Mouse (Mus musculus) liver, adult 10 weeks (tissue): ENCODE results near the gene Gm10282. TPM values are rescaled to one million over a fixed set of nuclear protein-coding genes. Genes with fewer than 3 reads are reported as not detected.

Experiments
- polyA plus RNA-seq: library from polyadenylated mRNA; stranded (reverse); fragments of 350-450 nt; fragmentation: Illumina TruSeq; extraction: RNeasy Lipid Tissue Mini Kit (QIAGEN cat#74804); gene quantifications from one replicate; pipeline ENCODE4 v1.2.3, GENCODE M21; 2014; ENCODE audit warnings: low read depth, low replicate concordance

Gm10282 gene
- polyA plus RNA-seq, result not detected

DNA sequence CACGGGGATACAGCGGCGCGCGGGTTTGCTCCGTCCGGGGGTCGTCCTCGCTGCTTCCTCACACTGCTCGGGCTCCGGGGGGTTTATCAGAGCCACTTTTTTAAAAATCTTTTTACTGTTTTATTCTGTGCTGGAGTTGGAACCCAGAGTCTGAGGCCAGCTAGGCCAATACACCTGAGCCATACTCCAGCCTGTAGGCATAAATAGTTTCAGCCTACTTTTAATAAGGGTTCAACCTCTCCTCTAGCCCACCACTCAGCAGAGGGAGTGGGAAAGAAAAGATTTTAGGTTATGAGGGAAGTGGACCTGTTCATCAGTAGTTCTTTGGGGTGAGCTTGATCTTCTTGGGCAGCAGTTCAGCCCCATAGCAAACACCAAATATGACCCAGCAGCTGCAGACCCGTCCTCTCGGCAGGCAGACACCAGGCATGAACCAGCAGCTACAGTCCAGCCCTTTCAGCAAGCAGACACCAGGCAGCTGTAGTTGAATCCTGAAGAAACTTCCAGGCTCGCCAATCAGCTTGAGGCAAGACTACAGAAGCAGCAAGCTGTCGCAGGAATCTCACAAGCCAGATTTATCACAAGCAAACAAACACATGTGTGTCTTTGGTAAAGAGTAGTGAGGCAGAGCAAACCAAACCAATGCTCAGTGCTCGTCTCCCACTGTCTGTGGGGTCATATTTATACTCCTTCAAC, at the start of gene Gm10282:
Gm10282 (minus strand) TSS at position 51 of the 696 bp plus-strand sequence.

GRCm38 (mm10) chr8:72318801-72319322, 13.8 kb upstream of the Gm10282 start, which contains the start of gene Klf2:
Gene Klf2 (plus strand): TSS chr8:72319033.

Other genes starting within 250 kb of the Gm10282 start
- not detected for gene Olfr373, start 222.1 kb downstream of the Gm10282 start, polyA plus RNA-seq
- gene Olfr374, start 198.2 kb downstream of the Gm10282 start, polyA plus RNA-seq, result not detected
- gene Tpm4, start 170.3 kb downstream of the Gm10282 start, polyA plus RNA-seq, result 41.8 TPM
- gene Rab8a, start 144.1 kb downstream of the Gm10282 start, polyA plus RNA-seq, result 48.6 TPM
- gene Hsh2d, start 115.6 kb downstream of the Gm10282 start, polyA plus RNA-seq, result not detected
- 2.5 TPM for gene Cib3, start 92.4 kb downstream of the Gm10282 start, polyA plus RNA-seq
- gene Gm11034, start 91.6 kb downstream of the Gm10282 start, polyA plus RNA-seq, result not detected
- 15.1 TPM for gene Fam32a, start 85.5 kb downstream of the Gm10282 start, polyA plus RNA-seq
- gene Ap1m1, start 65.2 kb downstream of the Gm10282 start, polyA plus RNA-seq, result 11.5 TPM
- gene Klf2, start 13.8 kb upstream of the Gm10282 start, polyA plus RNA-seq, result 2.3 TPM
- gene Eps15l1, start 116.2 kb upstream of the Gm10282 start, polyA plus RNA-seq, result 11.4 TPM
- 2.2 TPM for gene Calr3, start 138.6 kb upstream of the Gm10282 start, polyA plus RNA-seq
- gene 1700030K09Rik, start 138.6 kb upstream of the Gm10282 start, polyA plus RNA-seq, result 0.26 TPM
- gene Cherp, start 170.0 kb upstream of the Gm10282 start, polyA plus RNA-seq, result 3.3 TPM
- gene Slc35e1, start 187.4 kb upstream of the Gm10282 start, polyA plus RNA-seq, result 19.0 TPM
- 0.69 TPM for gene Med26, start 243.0 kb upstream of the Gm10282 start, polyA plus RNA-seq